Mouse (Mus musculus): ENCODE data around the gene Kiz.
A peak's percentile ranks its signal among the peaks of the same experiment; 100 is the strongest.

The Kiz gene

GRCm38 (mm10) chr2:146871300-146872269 is 15.9 kb downstream of the Kiz start:
- DNase-seq (ENCODE audit: low read depth), result no peak

- DNase-seq (ENCODE audit: low read depth), result no peak
Measured at GRCm38 (mm10) chr2:146872697-146873096, 17.0 kb downstream of the Kiz start.

- DNase-seq (ENCODE audit: low read depth), result no peak
Measured at GRCm38 (mm10) chr2:146873881-146874441, 18.3 kb downstream of the Kiz start.

GRCm38 (mm10) chr2:146877423-146878098 is 21.9 kb downstream of the Kiz start:
- no peak for DNase-seq (ENCODE audit: low read depth)

GRCm38 (mm10) chr2:146881623-146882022 is 26.0 kb downstream of the Kiz start:
- DNase-seq (ENCODE audit: low read depth), result no peak

GRCm38 (mm10) chr2:146884291-146884855 is 28.7 kb downstream of the Kiz start:
- peak; percentile 36 for DNase-seq (ENCODE audit: low read depth)

GRCm38 (mm10) chr2:146888786-146889414 is 33.2 kb downstream of the Kiz start:
- DNase-seq (ENCODE audit: low read depth), result no peak

- no peak for DNase-seq (ENCODE audit: low read depth)
Measured at GRCm38 (mm10) chr2:146898977-146899376, 43.3 kb downstream of the Kiz start.

- no peak for DNase-seq (ENCODE audit: low read depth)
Measured at GRCm38 (mm10) chr2:146916085-146916484, 60.4 kb downstream of the Kiz start.

- DNase-seq (ENCODE audit: low read depth), result no peak
Measured at GRCm38 (mm10) chr2:146917770-146918169, 62.1 kb downstream of the Kiz start.

- no peak for DNase-seq (ENCODE audit: low read depth)
Measured at GRCm38 (mm10) chr2:146920375-146921160, 64.9 kb downstream of the Kiz start.

GRCm38 (mm10) chr2:146925296-146925695 is 69.6 kb downstream of the Kiz start:
- no peak for DNase-seq (ENCODE audit: low read depth)

- DNase-seq (ENCODE audit: low read depth), result no peak
Measured at GRCm38 (mm10) chr2:146925846-146926245, 70.2 kb downstream of the Kiz start.

GRCm38 (mm10) chr2:146948223-146948776 is 92.6 kb downstream of the Kiz start:
- no peak for DNase-seq (ENCODE audit: low read depth)

GRCm38 (mm10) chr2:146956366-146956765 is 100.7 kb downstream of the Kiz start:
- no peak for DNase-seq (ENCODE audit: low read depth)

GRCm38 (mm10) chr2:146958398-146958911 is 102.8 kb downstream of the Kiz start:
- no peak for DNase-seq (ENCODE audit: low read depth)

GRCm38 (mm10) chr2:146958951-146959821 is 103.5 kb downstream of the Kiz start:
- peak; percentile 35 for DNase-seq (ENCODE audit: low read depth)

- DNase-seq (ENCODE audit: low read depth), result no peak
Measured at GRCm38 (mm10) chr2:146975024-146975423, 119.4 kb downstream of the Kiz start.

- no peak for DNase-seq (ENCODE audit: low read depth)
Measured at GRCm38 (mm10) chr2:146975453-146976028, 119.9 kb downstream of the Kiz start.
